In genomic region chr5:127370503-127370902, GRCm38 (mm10) we compare ENCODE assay signal across 8 mouse cellular contexts.
DNase-seq lines count a peak whose midpoint lies in the region; ATAC-seq lines count a peak whose summit lies in the region.

No protein-coding gene starts in this region.

- no peak overlapping the region for H3K9ac ChIP-seq in embryonic facial prominence, embryonic 15.5 days
- H3K9ac ChIP-seq in hindbrain, embryonic 15.5 days, result no peak overlapping the region
- no peak overlapping the region for H3K9ac ChIP-seq in midbrain, embryonic 14.5 days (replicated peaks; ENCODE audit: low read length)
- H3K9ac ChIP-seq in intestine, embryonic 15.5 days, result no peak overlapping the region

- DNase-seq in heart, adult 9 months (ENCODE audit: low spot score in 2 of 2), result peak; percentile 6 to 12
- no peak for DNase-seq in heart, postnatal 36 days
- peak; percentile 63 for DNase-seq in midbrain, embryonic 14.5 days
- DNase-seq in thymus, postnatal 14 days, result no peak

- WGBS in embryonic facial prominence, embryonic 15.5 days, result 8% methylated on average over 3 of the region's 3 CpGs
- 14% methylated on average over 3 of the region's 3 CpGs for WGBS in hindbrain, embryonic 15.5 days
- WGBS in midbrain, embryonic 14.5 days, result 11% methylated on average over 3 of the region's 3 CpGs
- WGBS in intestine, embryonic 15.5 days, result 25% methylated on average over 3 of the region's 3 CpGs

- H3K4me1 ChIP-seq in embryonic facial prominence, embryonic 15.5 days, result peaks cover 45% of the 10 kb centered on the region
- H3K4me1 ChIP-seq in hindbrain, embryonic 15.5 days (replicated peaks), result peaks cover 12% of the 10 kb centered on the region
- 0 out of 2 replicates have a peak, but pooled peaks cover 8% of the 10 kb centered on the region for H3K4me1 ChIP-seq in midbrain, embryonic 14.5 days (ENCODE audit: control insufficient read depth, insufficient read depth, low read length)
- no peaks in the 10 kb centered on the region for H3K4me1 ChIP-seq in intestine, embryonic 15.5 days (replicated peaks)

- peak overlapping the region; percentile 32; the same call in 1 of the 2 replicates for H3K4me2 ChIP-seq in embryonic facial prominence, embryonic 15.5 days (replicated peaks)
- H3K4me2 ChIP-seq in hindbrain, embryonic 15.5 days, result 0 out of 2 replicates have a peak overlapping the region, but pooled peaks have one; percentile 5
- H3K4me2 ChIP-seq in midbrain, embryonic 14.5 days (ENCODE audit: low read length), result no peak overlapping the region
- H3K4me2 ChIP-seq in intestine, embryonic 15.5 days (replicated peaks), result no peak overlapping the region

- ATAC-seq in embryonic facial prominence, embryonic 15.5 days (ENCODE audit: insufficient number of reproducible peaks, low FRiP score, low TSS enrichment, low read depth), result peak; percentile 88
- peak; percentile 56; the same call in 1 of the 2 replicates for ATAC-seq in hindbrain, embryonic 15.5 days (ENCODE audit: low FRiP score, low read depth)
- no peak for ATAC-seq in midbrain, embryonic 14.5 days (ENCODE audit: low FRiP score, low TSS enrichment)
- ATAC-seq in intestine, embryonic 15.5 days, result no peak
- no peak for ATAC-seq in CD4-positive, CD25-positive, alpha-beta regulatory T cell, adult 4 months

- H3K27me3 ChIP-seq in embryonic facial prominence, embryonic 15.5 days, result no peaks in the 10 kb centered on the region
- no peaks in the 10 kb centered on the region for H3K27me3 ChIP-seq in hindbrain, embryonic 15.5 days
- no peaks in the 10 kb centered on the region for H3K27me3 ChIP-seq in midbrain, embryonic 14.5 days (ENCODE audit: control insufficient read depth, insufficient read depth, low read length)
- no peaks in the 10 kb centered on the region for H3K27me3 ChIP-seq in intestine, embryonic 15.5 days (replicated peaks)

- peak overlapping the region; percentile 89 for H3K27ac ChIP-seq in embryonic facial prominence, embryonic 15.5 days (replicated peaks)
- H3K27ac ChIP-seq in hindbrain, embryonic 15.5 days (replicated peaks), result peak overlapping the region; percentile 65; the same call in 1 of the 2 replicates
- peak overlapping the region; percentile 41; the same call in 1 of the 2 replicates for H3K27ac ChIP-seq in midbrain, embryonic 14.5 days (replicated peaks; ENCODE audit: low read depth, low read length)
- H3K27ac ChIP-seq in intestine, embryonic 15.5 days, result no peak overlapping the region

- H3K9me3 ChIP-seq in embryonic facial prominence, embryonic 15.5 days (replicated peaks), result 0 out of 2 replicates have a peak, but pooled peaks cover 4% of the 10 kb centered on the region
- peaks cover 4% of the 10 kb centered on the region for H3K9me3 ChIP-seq in hindbrain, embryonic 15.5 days
- 0 out of 2 replicates have a peak, but pooled peaks cover 5% of the 10 kb centered on the region for H3K9me3 ChIP-seq in midbrain, embryonic 14.5 days (ENCODE audit: control insufficient read depth, low read length)
- H3K9me3 ChIP-seq in intestine, embryonic 15.5 days, result no peaks in the 10 kb centered on the region

- no peak overlapping the region for H3K4me3 ChIP-seq in embryonic facial prominence, embryonic 15.5 days (replicated peaks)
- no peak overlapping the region for H3K4me3 ChIP-seq in hindbrain, embryonic 15.5 days
- H3K4me3 ChIP-seq in midbrain, embryonic 14.5 days (replicated peaks; ENCODE audit: low read depth, low read length), result no peak overlapping the region
- no peak overlapping the region for H3K4me3 ChIP-seq in intestine, embryonic 15.5 days (replicated peaks)

- no peaks in the 10 kb centered on the region for H3K36me3 ChIP-seq in embryonic facial prominence, embryonic 15.5 days
- H3K36me3 ChIP-seq in hindbrain, embryonic 15.5 days, result no peaks in the 10 kb centered on the region
- no peaks in the 10 kb centered on the region for H3K36me3 ChIP-seq in midbrain, embryonic 14.5 days (ENCODE audit: control insufficient read depth, insufficient read depth, low read length)
- no peaks in the 10 kb centered on the region for H3K36me3 ChIP-seq in intestine, embryonic 15.5 days

- intact Hi-C loops in heart, postnatal 36 days (cut with DNase I), result no loop called here

Comparison
In these comparisons a context has a peak if more than half of its experiments do, and no peak if none do; other contexts are left out.
1. DNase-seq: peak in heart, adult 9 months (2 of 2) and midbrain, embryonic 14.5 days (single experiment); none in heart, postnatal 36 days (0 of 2) and thymus, postnatal 14 days (single experiment).
2. ATAC-seq: peak in embryonic facial prominence, embryonic 15.5 days (single experiment) and hindbrain, embryonic 15.5 days (single experiment); none in midbrain, embryonic 14.5 days (single experiment), intestine, embryonic 15.5 days (single experiment) and CD4-positive, CD25-positive, alpha-beta regulatory T cell, adult 4 months (single experiment).
3. H3K4me2 ChIP-seq: peak in embryonic facial prominence, embryonic 15.5 days (single experiment) and hindbrain, embryonic 15.5 days (single experiment); none in midbrain, embryonic 14.5 days (single experiment) and intestine, embryonic 15.5 days (single experiment).